Mouse (Mus musculus): ENCODE measurements around the gene Hmgb3. TPM values are rescaled to one million over a fixed set of nuclear protein-coding genes. Genes with fewer than 3 reads are reported as not detected.

Gene Hmgb3
- total RNA-seq, 2 experiments from 2014 or later: 121 to 151 TPM

- no peak for DNase-seq
Measured at GRCm38 (mm10) chrX:71575550-71575949, 19.8 kb downstream of the Hmgb3 start.

GRCm38 (mm10) chrX:71589181-71589580 lies 33.5 kb downstream of the Hmgb3 start:
- DNase-seq: no peak

DNA sequence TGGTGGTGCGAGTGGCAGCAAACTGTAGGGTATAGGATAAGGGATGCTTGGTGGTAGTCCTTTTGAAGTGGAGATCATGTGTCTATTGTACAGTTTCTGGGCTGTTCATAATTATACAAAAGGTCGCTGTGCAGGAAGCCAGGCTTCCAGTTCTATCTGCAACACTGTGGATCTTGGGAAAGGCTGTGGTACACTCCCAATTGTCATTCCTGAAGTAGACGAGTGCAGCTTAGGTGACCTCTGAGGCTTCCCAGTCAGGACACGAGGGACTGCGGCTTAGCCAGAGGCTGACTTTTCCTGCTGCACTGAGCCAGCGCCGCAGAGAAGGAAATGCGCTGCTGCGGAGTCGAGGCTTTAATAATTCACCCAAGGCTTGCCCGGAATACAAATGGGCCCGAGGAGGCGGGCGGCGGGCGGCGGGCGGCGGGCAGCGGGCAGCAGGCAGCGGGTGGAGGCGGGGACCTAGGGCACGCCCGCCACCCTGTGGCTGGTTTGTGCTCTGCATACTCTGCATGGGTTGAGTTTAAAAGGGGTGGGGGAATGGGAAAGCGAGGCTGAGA lies 45.4 kb downstream of the Hmgb3 start:
- peak; percentile 80 for DNase-seq

Small RNA genes lying within 50 kb of the gene (microRNA-seq; reads per million reads assigned to microRNA genes)
- not detected for gene Gm23945

Other genes starting within 250 kb of the Hmgb3 start
- gene Mtmr1, start 191.2 kb upstream of the Hmgb3 start, total RNA-seq (2021): 10 to 100 TPM; 27.0 to 29.2 TPM
- 10 to 100 TPM; 54.1 to 55.6 TPM for gene Cd99l2, start 63.1 kb upstream of the Hmgb3 start, total RNA-seq (2021)
- under 1 TPM; 0.24 to 0.36 TPM for gene Gpr50, start 107.7 kb downstream of the Hmgb3 start, total RNA-seq (2021)